Comparison of ENCODE assay signal across 19 mouse cellular contexts in genomic region chr9:45085741-45086690, GRCm38 (mm10). TPM values are rescaled to one million over a fixed set of nuclear protein-coding genes. Genes with fewer than 3 reads are reported as not detected.
DNase-seq lines count a peak whose midpoint lies in the region; ATAC-seq and TF ChIP-seq lines count a peak whose summit lies in the region.
"Had no signal": no experiment of that assay in that cellular context is flagged by ENCODE, and none has a peak within 500 bp of the region (broad histone marks: within the 10 kb centered on the region; RNA-seq: fewer than 3 reads in every experiment).

No protein-coding gene starts in this region.

- peaks cover 20 to 39% of the 10 kb centered on the region in 2 experiments for H3K4me1 ChIP-seq in CH12.LX (ENCODE audit: control insufficient read depth in 1 of 2, insufficient read depth in 2 of 2)
- H3K4me1 ChIP-seq: limb, embryonic 12.5 days; midbrain, embryonic 15.5 days; neural tube, embryonic 15.5 days; stomach, embryonic 15.5 days had no signal

- no peak for TF ChIP-seq EP300 in CH12.LX (IDR thresholded peaks at IDR 0.05; ENCODE audit: low read length)

- no peak overlapping the region for H3K4me2 ChIP-seq in CH12.LX (ENCODE audit: insufficient read depth, low read depth, poor library complexity, severe bottlenecking)
- H3K4me2 ChIP-seq: limb, embryonic 12.5 days; midbrain, embryonic 15.5 days; neural tube, embryonic 15.5 days; stomach, embryonic 15.5 days had no signal

- no peak overlapping the region for H3K4me3 ChIP-seq in CH12.LX (replicated peaks in 1 of 3; ENCODE audit: low read depth in 2 of 3, low read length in 2 of 3, poor library complexity in 1 of 3)
- H3K4me3 ChIP-seq: gastrocnemius, adult 2 months; limb, embryonic 12.5 days; midbrain, embryonic 15.5 days; neural tube, embryonic 15.5 days; stomach, embryonic 15.5 days had no signal

- DNase-seq in left cerebral cortex, postnatal 4 days = peak; percentile 6
- DNase-seq in left cerebral cortex, adult 18-20 months (ENCODE audit: low spot score in 2 of 2) = no peak
- DNase-seq in CH12.LX (ENCODE audit: extremely low read depth) = no peak
- DNase-seq in cerebellum, adult 9-10 months = peak; percentile 99
- DNase-seq in spleen, postnatal 14 days (ENCODE audit: low spot score in 2 of 2) = no peak
- no peak for DNase-seq in layer of hippocampus, adult 11-12 months (ENCODE audit: low spot score)
- DNase-seq: gastrocnemius, adult 2 months; heart, postnatal 36 days; kidney, postnatal 14 days had no signal

- no peak overlapping the region for H3K9ac ChIP-seq in CH12.LX (ENCODE audit: insufficient read depth, low read depth)
- H3K9ac ChIP-seq: limb, embryonic 12.5 days; midbrain, embryonic 15.5 days; neural tube, embryonic 15.5 days; stomach, embryonic 15.5 days had no signal

- in situ Hi-C loops in CH12.LX (cut with MboI; ENCODE audit: low pct_ligation_motif_present, low pct_unique_long_range_greater_than_20kb, low sequenced_read_pairs) = no loop called here

- intact Hi-C loops in left cerebral cortex, postnatal 4 days (cut with DNase I) = no loop called here

- H3K36me3 ChIP-seq in CH12.LX (replicated peaks in 1 of 2; ENCODE audit: control insufficient read depth in 1 of 2, insufficient read depth in 1 of 2, low read length in 1 of 2) = no peaks in the 10 kb centered on the region
- H3K36me3 ChIP-seq: limb, embryonic 12.5 days; midbrain, embryonic 15.5 days; neural tube, embryonic 15.5 days; stomach, embryonic 15.5 days had no signal

- TF ChIP-seq POLR2A in CH12.LX (IDR thresholded peaks at IDR 0.05; ENCODE audit: low read depth, low read length) = no peak

- TF ChIP-seq CTCF in CH12.LX (conservative IDR thresholded peaks at IDR 0.05 in 1 of 2, IDR thresholded peaks at IDR 0.05 in 1 of 2; ENCODE audit: low read depth in 2 of 2, low read length in 2 of 2) = no peak

- H3K9me3 ChIP-seq in CH12.LX (replicated peaks; ENCODE audit: low read length) = no peaks in the 10 kb centered on the region
- H3K9me3 ChIP-seq: limb, embryonic 12.5 days; midbrain, embryonic 15.5 days; neural tube, embryonic 15.5 days; stomach, embryonic 15.5 days had no signal

- no peaks in the 10 kb centered on the region for H3K27me3 ChIP-seq in CH12.LX (replicated peaks)
- H3K27me3 ChIP-seq: limb, embryonic 12.5 days; midbrain, embryonic 15.5 days; stomach, embryonic 15.5 days had no signal

- peak; percentile 54 for ATAC-seq in megakaryocyte progenitor cell, adult 5-6 weeks (replicated peaks; ENCODE audit: poor library complexity)
- no peak for ATAC-seq in activated CD4-positive, CD25-positive, alpha-beta regulatory T cell, adult 4 months
- ATAC-seq: forebrain, embryonic 14.5 days; midbrain, embryonic 15.5 days had no signal

- dilution Hi-C loops in CH12.LX (cut with MboI; ENCODE audit: extremely low pct_ligation_motif_present, extremely low pct_unique_long_range_greater_than_20kb, low sequenced_read_pairs) = no loop called here

- no peak overlapping the region for H3K27ac ChIP-seq in CH12.LX (ENCODE audit: insufficient read depth, low read depth)
- H3K27ac ChIP-seq: gastrocnemius, adult 2 months; limb, embryonic 12.5 days; macrophage; midbrain, embryonic 15.5 days; neural tube, embryonic 15.5 days; stomach, embryonic 15.5 days had no signal

- no peak for TF ChIP-seq RAD21 in CH12.LX (IDR thresholded peaks at IDR 0.05; ENCODE audit: low read depth, low read length)

- H3K79me2 ChIP-seq in CH12.LX (replicated peaks; ENCODE audit: control insufficient read depth, extremely low read depth, insufficient read depth, poor library complexity, severe bottlenecking) = no peaks in the 10 kb centered on the region

TF ChIP-seq in CH12.LX, 34 proteins besides CTCF, POLR2A, EP300 and RAD21:
- TF ChIP-seq MAZ (IDR thresholded peaks at IDR 0.05; ENCODE audit: low read depth, low read length) (no peak), ELF1 (IDR thresholded peaks at IDR 0.05; ENCODE audit: low read depth, low read length) (peak; percentile 52)
TF ChIP-seq in CH12.LX: peak in this region for 1.

RNA-seq across cellular contexts. Expression of gene Jaml, which starts 7.0 kb away (rescaled TPM):
- total RNA-seq in left cerebral cortex, postnatal 4 days (2021) = under 1 TPM in 1 of 2 experiments, not detected in 1; 0.18 TPM
- total RNA-seq in left cerebral cortex, adult 18-20 months (2021) = 1 to 10 TPM in 1 of 2 experiments, under 1 TPM in 1; 0.35 to 1.3 TPM
- total RNA-seq in CH12.LX (2012; rRNA removed) = 0.51 and 0.88 TPM in 2 replicates
- total RNA-seq in CH12.LX (2014; rRNA removed) = 0.87 and 0.96 TPM in 2 replicates
- polyA plus RNA-seq in CH12.LX (2012; ENCODE audit: insufficient read length, low read depth) = 1.1 and 1.4 TPM in 2 replicates
- total RNA-seq in megakaryocyte progenitor cell, adult 5-6 weeks (2015) = 0.89 and 2.0 TPM in 2 replicates
- 3.4 and 4.6 TPM in 2 replicates for total RNA-seq in megakaryocyte progenitor cell, adult 5-6 weeks (2017)
- 10 to 100 TPM in 1 of 2 experiments, 1 to 10 TPM in 1; 8.3 to 19.6 TPM for polyA plus RNA-seq in activated CD4-positive, CD25-positive, alpha-beta regulatory T cell, adult 4 months (2017; shearing (Covaris generic))
- polyA plus RNA-seq: C2C12 had no signal

RNA-seq across cellular contexts. Expression of gene Mpzl3, which starts 31.0 kb away (rescaled TPM):
- 1 to 10 TPM; 1.7 to 2.1 TPM for total RNA-seq in left cerebral cortex, postnatal 4 days (2021)
- total RNA-seq in left cerebral cortex, adult 18-20 months (2021) = 1 to 10 TPM; 4.5 to 5.2 TPM
- total RNA-seq in CH12.LX (2012; rRNA removed) = 3.1 and 3.4 TPM in 2 replicates
- total RNA-seq in CH12.LX (2014; rRNA removed) = 5.3 and 5.5 TPM in 2 replicates
- polyA plus RNA-seq in CH12.LX (2012; ENCODE audit: insufficient read length, low read depth) = 4.4 and 5.2 TPM in 2 replicates
- total RNA-seq in megakaryocyte progenitor cell, adult 5-6 weeks (2015) = 0.20 and 0.35 TPM in 2 replicates
- total RNA-seq in megakaryocyte progenitor cell, adult 5-6 weeks (2017) = 0.58 and 2.1 TPM in 2 replicates
- polyA plus RNA-seq in activated CD4-positive, CD25-positive, alpha-beta regulatory T cell, adult 4 months (2017; shearing (Covaris generic)) = 10 to 100 TPM; 10.2 to 11.9 TPM

RNA-seq across cellular contexts. Expression of gene Scn2b, which starts 31.6 kb away (rescaled TPM):
- 10 to 100 TPM; 17.9 to 19.4 TPM for total RNA-seq in left cerebral cortex, postnatal 4 days (2021)
- 100 to 1,000 TPM; 267 to 274 TPM for total RNA-seq in left cerebral cortex, adult 18-20 months (2021)
- total RNA-seq in CH12.LX (2012; rRNA removed) (0.04 TPM in 1 of 2 replicates, not detected in the other), CH12.LX (2014; rRNA removed) (not detected in 2 replicates)
- polyA plus RNA-seq in CH12.LX (2012; ENCODE audit: insufficient read length, low read depth) = 0.07 TPM in 1 of 2 replicates, not detected in the other
- total RNA-seq in megakaryocyte progenitor cell, adult 5-6 weeks (2015) = not detected in 2 replicates
- not detected in 2 replicates for total RNA-seq in megakaryocyte progenitor cell, adult 5-6 weeks (2017)
- under 1 TPM; 0.19 to 0.42 TPM for polyA plus RNA-seq in activated CD4-positive, CD25-positive, alpha-beta regulatory T cell, adult 4 months (2017; shearing (Covaris generic))
- polyA plus RNA-seq: C2C12 had no signal

RNA-seq across cellular contexts. Expression of gene Mpzl2, which starts 46.4 kb away (rescaled TPM):
- total RNA-seq in left cerebral cortex, postnatal 4 days (2021) = 1 to 10 TPM; 1.3 to 1.5 TPM
- total RNA-seq in left cerebral cortex, adult 18-20 months (2021) = 1 to 10 TPM; 1.9 TPM
- total RNA-seq in CH12.LX (2012; rRNA removed) (0.30 and 0.38 TPM in 2 replicates), CH12.LX (2014; rRNA removed) (0.18 and 0.36 TPM in 2 replicates)
- 0.27 and 0.57 TPM in 2 replicates for polyA plus RNA-seq in CH12.LX (2012; ENCODE audit: insufficient read length, low read depth)
- not detected in 2 replicates for total RNA-seq in megakaryocyte progenitor cell, adult 5-6 weeks (2015)
- not detected in 2 replicates for total RNA-seq in megakaryocyte progenitor cell, adult 5-6 weeks (2017)
- polyA plus RNA-seq in activated CD4-positive, CD25-positive, alpha-beta regulatory T cell, adult 4 months (2017; shearing (Covaris generic)) = not detected
- polyA plus RNA-seq: C2C12, macrophage had no signal

RNA-seq across cellular contexts. Expression of gene Scn4b, which starts 52.2 kb away (rescaled TPM):
- under 1 TPM; 0.70 to 0.89 TPM for total RNA-seq in left cerebral cortex, postnatal 4 days (2021)
- total RNA-seq in left cerebral cortex, adult 18-20 months (2021) = 10 to 100 TPM; 87.0 to 91.4 TPM
- 0.04 TPM in 1 of 2 replicates, not detected in the other for total RNA-seq in CH12.LX (2012; rRNA removed)
- 0.04 TPM in 1 of 2 replicates, not detected in the other for total RNA-seq in CH12.LX (2014; rRNA removed)
- not detected in 2 replicates for polyA plus RNA-seq in CH12.LX (2012; ENCODE audit: insufficient read length, low read depth)
- total RNA-seq in megakaryocyte progenitor cell, adult 5-6 weeks (2015) = not detected in 2 replicates
- total RNA-seq in megakaryocyte progenitor cell, adult 5-6 weeks (2017) = not detected in 2 replicates
- not detected for polyA plus RNA-seq in activated CD4-positive, CD25-positive, alpha-beta regulatory T cell, adult 4 months (2017; shearing (Covaris generic))
- polyA plus RNA-seq: intestine, embryonic 14.5 days; macrophage had no signal

Comparison
In these comparisons a context has a peak if more than half of its experiments do, and no peak if none do; other contexts are left out.
1. DNase-seq: peak in left cerebral cortex, postnatal 4 days (single experiment) and cerebellum, adult 9-10 months (single experiment); none in left cerebral cortex, adult 18-20 months (0 of 2), CH12.LX (single experiment), spleen, postnatal 14 days (0 of 2) and layer of hippocampus, adult 11-12 months (single experiment).
2. RNA of gene Scn2b, which starts 31.6 kb away (total RNA-seq): 267 to 274 TPM in left cerebral cortex, adult 18-20 months and 17.9 to 19.4 TPM in left cerebral cortex, postnatal 4 days; 0.04 TPM in CH12.LX and not detected in megakaryocyte progenitor cell, adult 5-6 weeks; every median in the first group is over 10 times any median in the second.